Mouse (Mus musculus) testis, postnatal 14 days (tissue): Measurements from ENCODE around the gene Iffo2.
"Not testable (repeated sequence)": the region's sequence is repeated elsewhere in the genome, so short reads cannot be mapped to it uniquely, and the experiment has no call there.

Source experiments
- DNase-seq: peaks from one replicate; pipeline ENCODE4 v3.0.0; 2021; ENCODE audit warnings: low spot score

Iffo2 gene

GRCm38 (mm10) chr4:139530248-139530647 is at the start of gene Iffo2:
Iffo2 (plus strand) TSS chr4:139530548.
- not testable (repeated sequence) for DNase-seq

GRCm38 (mm10) chr4:139481400-139481799 is 48.9 kb upstream of the Iffo2 start:
- DNase-seq = no peak

GRCm38 (mm10) chr4:139483461-139484105 is 46.8 kb upstream of the Iffo2 start:
- no peak for DNase-seq

- DNase-seq = no peak
These were observed 45.9 kb upstream of the Iffo2 start for GRCm38 (mm10) chr4:139484496-139484895.

GRCm38 (mm10) chr4:139487085-139487484 is 43.3 kb upstream of the Iffo2 start:
- no peak for DNase-seq

GRCm38 (mm10) chr4:139488325-139488724 is 42.0 kb upstream of the Iffo2 start:
- no peak for DNase-seq

GRCm38 (mm10) chr4:139489946-139490345 is 40.4 kb upstream of the Iffo2 start:
- no peak for DNase-seq

- DNase-seq = peak; percentile 69
These were observed 39.8 kb upstream of the Iffo2 start for GRCm38 (mm10) chr4:139490413-139491055.

GRCm38 (mm10) chr4:139491541-139492170 is 38.7 kb upstream of the Iffo2 start:
- DNase-seq = no peak

- DNase-seq = no peak
These were observed 38.0 kb upstream of the Iffo2 start for GRCm38 (mm10) chr4:139492258-139492833.

- DNase-seq = no peak
These were observed 36.9 kb upstream of the Iffo2 start for GRCm38 (mm10) chr4:139493227-139494025.

- DNase-seq = no peak
These were observed 29.5 kb upstream of the Iffo2 start for GRCm38 (mm10) chr4:139500814-139501213.

- no peak for DNase-seq
These were observed 28.6 kb upstream of the Iffo2 start for GRCm38 (mm10) chr4:139501702-139502101.

- DNase-seq = no peak
These were observed 26.4 kb upstream of the Iffo2 start for GRCm38 (mm10) chr4:139503919-139504318.

GRCm38 (mm10) chr4:139505716-139506115 is 24.6 kb upstream of the Iffo2 start:
- no peak for DNase-seq

GRCm38 (mm10) chr4:139506727-139507126 is 23.6 kb upstream of the Iffo2 start:
- DNase-seq = no peak

GRCm38 (mm10) chr4:139509069-139509468 is 21.3 kb upstream of the Iffo2 start:
- DNase-seq = no peak

GRCm38 (mm10) chr4:139511557-139511956 is 18.8 kb upstream of the Iffo2 start:
- no peak for DNase-seq

- DNase-seq = no peak
These were observed 17.4 kb upstream of the Iffo2 start for GRCm38 (mm10) chr4:139512985-139513384.

GRCm38 (mm10) chr4:139519221-139519620 is 11.1 kb upstream of the Iffo2 start:
- DNase-seq = no peak

GRCm38 (mm10) chr4:139521926-139522325 is 8.4 kb upstream of the Iffo2 start:
- DNase-seq = no peak

GRCm38 (mm10) chr4:139526475-139526874 is 3.9 kb upstream of the Iffo2 start:
- no peak for DNase-seq
